Mouse (Mus musculus): ENCODE results near the gene Snrpa. TPM values are rescaled to one million over a fixed set of nuclear protein-coding genes. Genes with fewer than 3 reads are reported as not detected.
A peak's percentile ranks its signal among the peaks of the same experiment; 100 is the strongest.

Gene Snrpa
- total and polyA plus RNA-seq, 3 experiments = 67.1 to 233 (median 123) TPM

- peaks cover 7% of the 10 kb centered on the region for H3K79me2 ChIP-seq (replicated peaks; ENCODE audit: control insufficient read depth, extremely low read depth, insufficient read depth, poor library complexity, severe bottlenecking)
- in situ Hi-C loops (cut with MboI; ENCODE audit: low pct_ligation_motif_present, low pct_unique_long_range_greater_than_20kb, low sequenced_read_pairs) (no loop called here), dilution Hi-C loops (cut with MboI; ENCODE audit: extremely low pct_ligation_motif_present, extremely low pct_unique_long_range_greater_than_20kb, low sequenced_read_pairs) (no loop called here)
- H3K4me1 ChIP-seq (ENCODE audit: control insufficient read depth in 1 of 2, insufficient read depth in 2 of 2) = peaks cover 3 to 36% of the 10 kb centered on the region in 2 experiments; a peak in 3 of 4 replicates
- H3K27ac ChIP-seq (ENCODE audit: insufficient read depth, low read depth) = peak overlapping the region; percentile 87
- H3K4me3 ChIP-seq (replicated peaks in 1 of 3; ENCODE audit: low read depth in 2 of 3, low read length in 2 of 3, poor library complexity in 1 of 3) = peak overlapping the region in 2 of 3 experiments; percentile 25 to 26
- H3K9ac ChIP-seq (ENCODE audit: insufficient read depth, low read depth) = peak overlapping the region; percentile 40
- peaks cover 1% of the 10 kb centered on the region for H3K9me3 ChIP-seq (replicated peaks; ENCODE audit: low read length)
- peak overlapping the region; percentile 68 for H3K4me2 ChIP-seq (ENCODE audit: insufficient read depth, low read depth, poor library complexity, severe bottlenecking)
- DNase-seq (ENCODE audit: extremely low read depth) = no peak
- H3K36me3 ChIP-seq (replicated peaks in 1 of 2; ENCODE audit: control insufficient read depth in 1 of 2, insufficient read depth in 1 of 2, low read length in 1 of 2) = peaks cover 17 to 44% of the 10 kb centered on the region in 2 experiments
- H3K27me3 ChIP-seq (replicated peaks) = no peaks in the 10 kb centered on the region
- no peak for TF ChIP-seq TBP (conservative IDR thresholded peaks at IDR 0.05; ENCODE audit: low read depth, low read length)
- no peak for TF ChIP-seq MAFK (IDR thresholded peaks at IDR 0.05; ENCODE audit: insufficient replicate concordance, low read length)
- no peak for TF ChIP-seq MAZ (IDR thresholded peaks at IDR 0.05; ENCODE audit: low read depth, low read length)
- no peak for TF ChIP-seq ETS1 (conservative IDR thresholded peaks at IDR 0.05; ENCODE audit: low read depth, low read length)
- no peak for TF ChIP-seq RAD21 (IDR thresholded peaks at IDR 0.05; ENCODE audit: low read depth, low read length)
- TF ChIP-seq USF2 (conservative IDR thresholded peaks at IDR 0.05; ENCODE audit: low read depth, low read length) = no peak
- no peak for TF ChIP-seq JUN (IDR thresholded peaks at IDR 0.05; ENCODE audit: insufficient read depth, low read depth, low read length)
- TF ChIP-seq ZNF384 (IDR thresholded peaks at IDR 0.05; ENCODE audit: low read depth, low read length) = no peak
- TF ChIP-seq NRF1 (IDR thresholded peaks at IDR 0.05; ENCODE audit: low read depth, low read length) = no peak
- TF ChIP-seq EP300 (IDR thresholded peaks at IDR 0.05; ENCODE audit: low read length) = no peak
- no peak for TF ChIP-seq IRF4 (IDR thresholded peaks at IDR 0.05; ENCODE audit: low read depth, low read length)
- TF ChIP-seq CHD2 (IDR thresholded peaks at IDR 0.05; ENCODE audit: low read length) = no peak
These were observed 16.0 kb downstream of the Snrpa start for GRCm38 (mm10) chr7:27180036-27180435.

- Histone ChIP-seq H3K27me3 (replicated peaks) (no peaks in the 10 kb centered on the region), H3K27ac (ENCODE audit: insufficient read depth, low read depth) (peak overlapping the region; percentile 87), H3K9ac (ENCODE audit: insufficient read depth, low read depth) (peak overlapping the region; percentile 81), H3K79me2 (replicated peaks; ENCODE audit: control insufficient read depth, extremely low read depth, insufficient read depth, poor library complexity, severe bottlenecking) (peaks cover 7% of the 10 kb centered on the region), H3K9me3 (replicated peaks; ENCODE audit: low read length) (no peaks in the 10 kb centered on the region), H3K36me3 (replicated peaks in 1 of 2; ENCODE audit: control insufficient read depth in 1 of 2, insufficient read depth in 1 of 2, low read length in 1 of 2) (peaks cover 19 to 44% of the 10 kb centered on the region in 2 experiments), H3K4me1 (ENCODE audit: control insufficient read depth in 1 of 2, insufficient read depth in 2 of 2) (peaks cover 3 to 43% of the 10 kb centered on the region in 2 experiments; a peak in 3 of 4 replicates), H3K4me2 (ENCODE audit: insufficient read depth, low read depth, poor library complexity, severe bottlenecking) (peak overlapping the region; percentile 68), H3K4me3 (replicated peaks in 1 of 3; ENCODE audit: low read depth in 2 of 3, low read length in 2 of 3, poor library complexity in 1 of 3) (peak overlapping the region; percentile 42 to 71 (median 67))
- DNase-seq (ENCODE audit: extremely low read depth) = peak; percentile 92
- dilution Hi-C loops (cut with MboI; ENCODE audit: extremely low pct_ligation_motif_present, extremely low pct_unique_long_range_greater_than_20kb, low sequenced_read_pairs) = no loop called here
- in situ Hi-C loops (cut with MboI; ENCODE audit: low pct_ligation_motif_present, low pct_unique_long_range_greater_than_20kb, low sequenced_read_pairs) = no loop called here
- peak; percentile 51; the same call in 1 of the 2 replicates for TF ChIP-seq NELFE (IDR thresholded peaks at IDR 0.05; ENCODE audit: low read depth, low read length)
- TF ChIP-seq MYC (IDR thresholded peaks at IDR 0.05; ENCODE audit: low read depth, low read length) = 0 out of 2 replicates have a peak, but pooled peaks have one; percentile 10
- peak; percentile 20; the same call in 1 of the 2 replicates for TF ChIP-seq JUND (conservative IDR thresholded peaks at IDR 0.05; ENCODE audit: low read depth, low read length)
- TF ChIP-seq CHD2 (IDR thresholded peaks at IDR 0.05; ENCODE audit: low read length) = peak; percentile 91
- TF ChIP-seq CTCF (conservative IDR thresholded peaks at IDR 0.05 in 1 of 2, IDR thresholded peaks at IDR 0.05 in 1 of 2; ENCODE audit: low read depth in 2 of 2, low read length in 2 of 2) = no peak
- TF ChIP-seq ZMIZ1 (IDR thresholded peaks at IDR 0.05; ENCODE audit: low read depth, low read length) = peak; percentile 73; the same call in 1 of the 2 replicates
- no peak; the same call in none of the 2 replicates for TF ChIP-seq SIN3A (IDR thresholded peaks at IDR 0.05; ENCODE audit: low read length)
- no peak for TF ChIP-seq MAZ (IDR thresholded peaks at IDR 0.05; ENCODE audit: low read depth, low read length)
- 0 out of 2 replicates have a peak, but pooled peaks have one; percentile 25 for TF ChIP-seq BHLHE40 (IDR thresholded peaks at IDR 0.05; ENCODE audit: low read depth, low read length)
- TF ChIP-seq JUN (IDR thresholded peaks at IDR 0.05; ENCODE audit: insufficient read depth, low read depth, low read length) = no peak
- TF ChIP-seq PAX5 (IDR thresholded peaks at IDR 0.05; ENCODE audit: low read length) = no peak
- TF ChIP-seq ELF1 (IDR thresholded peaks at IDR 0.05; ENCODE audit: low read depth, low read length) = 0 out of 2 replicates have a peak, but pooled peaks have one; percentile 40
- TF ChIP-seq MEF2A (IDR thresholded peaks at IDR 0.05; ENCODE audit: borderline replicate concordance, low read depth, low read length) = peak; percentile 20; the same call in 1 of the 2 replicates
- peak; percentile 39; the same call in 1 of the 2 replicates for TF ChIP-seq POLR2A (IDR thresholded peaks at IDR 0.05; ENCODE audit: low read depth, low read length)
- TF ChIP-seq EP300 (IDR thresholded peaks at IDR 0.05; ENCODE audit: low read length) = no peak; the same call in 1 of the 2 replicates
- no peak for TF ChIP-seq CHD1 (IDR thresholded peaks at IDR 0.05; ENCODE audit: low read depth, low read length)
- TF ChIP-seq TBP (conservative IDR thresholded peaks at IDR 0.05; ENCODE audit: low read depth, low read length) = peak; percentile 80
- peak; percentile 43; the same call in 1 of the 2 replicates for TF ChIP-seq ETS1 (conservative IDR thresholded peaks at IDR 0.05; ENCODE audit: low read depth, low read length)
- 0 out of 2 replicates have a peak, but pooled peaks have one; percentile 21 for TF ChIP-seq TCF12 (IDR thresholded peaks at IDR 0.05; ENCODE audit: low read depth, low read length)
These were observed 16.7 kb downstream of the Snrpa start for GRCm38 (mm10) chr7:27179217-27179918.

All from CH12.LX (cell line).